Mouse (Mus musculus): ENCODE measurements around the gene 6330409D20Rik. TPM values are rescaled to one million over a fixed set of nuclear protein-coding genes. Genes with fewer than 3 reads are reported as not detected.

The 6330409D20Rik gene
- polyA plus RNA-seq, 1 experiment, result not detected

DNA sequence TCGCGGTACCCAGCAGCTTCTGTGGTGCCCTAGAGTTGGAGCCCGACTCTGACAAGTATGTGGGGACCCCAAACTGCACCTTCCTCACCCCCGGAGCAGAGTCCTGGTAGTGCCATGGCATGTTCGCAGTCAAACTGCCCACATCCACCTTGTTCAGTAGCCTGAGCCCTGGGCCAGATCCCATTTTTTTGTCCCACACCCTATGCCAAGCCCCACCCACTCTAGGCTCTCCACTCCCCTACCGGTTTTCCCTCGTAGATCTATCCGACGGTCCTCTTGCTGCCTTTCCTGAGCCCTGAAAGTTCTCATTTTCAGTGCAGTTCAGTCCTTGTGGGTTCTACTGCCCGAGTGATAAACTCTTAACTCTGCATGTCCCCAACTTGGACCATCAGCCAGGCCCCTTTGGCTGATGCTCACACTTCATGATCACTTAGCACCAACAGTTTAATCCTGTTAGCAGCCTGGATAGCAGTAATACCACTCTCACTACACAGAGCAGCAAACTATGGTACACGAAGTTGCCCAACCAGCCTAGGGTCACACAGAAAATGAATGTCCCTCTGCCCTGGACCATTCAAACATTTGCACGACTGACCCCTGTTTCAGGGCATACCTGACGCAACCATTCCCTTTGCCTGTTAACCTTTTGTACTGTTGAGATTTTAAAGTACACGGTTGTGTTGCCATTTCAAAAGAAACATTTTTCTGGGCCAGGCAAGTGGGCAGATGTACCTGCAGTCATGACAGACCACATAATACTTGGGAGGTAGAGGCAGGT, 39.7 kb downstream of the 6330409D20Rik start:
- Histone ChIP-seq H3K4me3 (ENCODE audit: low read depth, low read length) (no peak overlapping the region), H3K36me3 (ENCODE audit: control insufficient read depth, insufficient read depth, low read length) (peaks cover 13% of the 10 kb centered on the region), H3K27me3 (ENCODE audit: control insufficient read depth, insufficient read depth, low read length) (no peaks in the 10 kb centered on the region), H3K27ac (ENCODE audit: insufficient read depth, low read depth, low read length) (no peak overlapping the region), H3K4me1 (ENCODE audit: control insufficient read depth, insufficient read depth, insufficient read length, low read length) (peaks cover 15% of the 10 kb centered on the region; the same call in 1 of the 2 replicates)
- 89% methylated on average over 14 of the region's 14 CpGs for WGBS
- TF ChIP-seq CTCF (IDR thresholded peaks at IDR 0.05; ENCODE audit: extremely low read depth, insufficient read length, insufficient replicate concordance, low read depth, low read length), result no peak
- no peak for TF ChIP-seq POLR2A (IDR thresholded peaks at IDR 0.05; ENCODE audit: low read depth, low read length)

DNA sequence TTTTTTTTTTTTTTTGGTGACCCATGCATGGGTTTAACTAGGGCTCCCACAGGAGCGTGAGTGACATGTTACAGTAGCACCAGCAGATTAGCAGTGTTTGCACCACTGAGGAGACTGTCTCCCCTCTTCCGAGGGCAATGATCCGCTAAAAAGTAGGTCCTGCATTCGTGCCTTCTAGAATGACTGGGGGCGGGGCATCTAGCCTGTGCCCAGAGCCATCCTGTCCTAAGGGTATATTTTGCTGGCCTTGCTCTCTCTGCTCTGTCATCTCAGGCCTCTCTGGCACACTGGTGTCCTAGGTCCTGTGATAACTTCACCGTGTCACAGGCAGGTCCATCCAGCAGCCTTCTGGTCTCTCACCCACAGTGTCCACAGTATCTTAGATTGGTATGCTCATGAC, 41.1 kb downstream of the 6330409D20Rik start:
- Histone ChIP-seq H3K4me1 (ENCODE audit: control insufficient read depth, insufficient read depth, insufficient read length, low read length) (peaks cover 13% of the 10 kb centered on the region; the same call in 1 of the 2 replicates), H3K27ac (ENCODE audit: insufficient read depth, low read depth, low read length) (no peak overlapping the region), H3K36me3 (ENCODE audit: control insufficient read depth, insufficient read depth, low read length) (peaks cover 1% of the 10 kb centered on the region), H3K27me3 (ENCODE audit: control insufficient read depth, insufficient read depth, low read length) (no peaks in the 10 kb centered on the region), H3K4me3 (ENCODE audit: low read depth, low read length) (no peak overlapping the region)
- WGBS, result 87% methylated on average over 6 of the region's 6 CpGs
- TF ChIP-seq POLR2A (IDR thresholded peaks at IDR 0.05; ENCODE audit: low read depth, low read length) (no peak), CTCF (IDR thresholded peaks at IDR 0.05; ENCODE audit: extremely low read depth, insufficient read length, insufficient replicate concordance, low read depth, low read length) (no peak)

GRCm38 (mm10) chr2:32694691-32695090, 46.1 kb downstream of the 6330409D20Rik start:
- H3K27ac ChIP-seq (ENCODE audit: insufficient read depth, low read depth, low read length), result no peak overlapping the region
- H3K36me3 ChIP-seq (ENCODE audit: control insufficient read depth, insufficient read depth, low read length), result no peaks in the 10 kb centered on the region
- 79% methylated on average over 12 of the region's 12 CpGs for WGBS
- H3K4me1 ChIP-seq (ENCODE audit: control insufficient read depth, insufficient read depth, insufficient read length, low read length), result peaks cover 13% of the 10 kb centered on the region
- peak overlapping the region; percentile 54 for H3K4me3 ChIP-seq (ENCODE audit: low read depth, low read length)
- no peaks in the 10 kb centered on the region for H3K27me3 ChIP-seq (ENCODE audit: control insufficient read depth, insufficient read depth, low read length)
- TF ChIP-seq CTCF (IDR thresholded peaks at IDR 0.05; ENCODE audit: extremely low read depth, insufficient read length, insufficient replicate concordance, low read depth, low read length) (no peak), POLR2A (IDR thresholded peaks at IDR 0.05; ENCODE audit: low read depth, low read length) (no peak)

- Histone ChIP-seq H3K36me3 (ENCODE audit: control insufficient read depth, insufficient read depth, low read length) (no peaks in the 10 kb centered on the region), H3K4me3 (ENCODE audit: low read depth, low read length) (peak overlapping the region; percentile 68), H3K4me1 (ENCODE audit: control insufficient read depth, insufficient read depth, insufficient read length, low read length) (peaks cover 13% of the 10 kb centered on the region), H3K27me3 (ENCODE audit: control insufficient read depth, insufficient read depth, low read length) (no peaks in the 10 kb centered on the region), H3K27ac (ENCODE audit: insufficient read depth, low read depth, low read length) (peak overlapping the region; percentile 18; the same call in 1 of the 2 replicates)
- under 1% methylated on average over 51 of the region's 51 CpGs for WGBS
- TF ChIP-seq POLR2A (IDR thresholded peaks at IDR 0.05; ENCODE audit: low read depth, low read length), result peak; percentile 76
- TF ChIP-seq CTCF (IDR thresholded peaks at IDR 0.05; ENCODE audit: extremely low read depth, insufficient read length, insufficient replicate concordance, low read depth, low read length), result peak; percentile 90
Observed at GRCm38 (mm10) chr2:32693823-32694411, 46.9 kb downstream of the 6330409D20Rik start.

DNA sequence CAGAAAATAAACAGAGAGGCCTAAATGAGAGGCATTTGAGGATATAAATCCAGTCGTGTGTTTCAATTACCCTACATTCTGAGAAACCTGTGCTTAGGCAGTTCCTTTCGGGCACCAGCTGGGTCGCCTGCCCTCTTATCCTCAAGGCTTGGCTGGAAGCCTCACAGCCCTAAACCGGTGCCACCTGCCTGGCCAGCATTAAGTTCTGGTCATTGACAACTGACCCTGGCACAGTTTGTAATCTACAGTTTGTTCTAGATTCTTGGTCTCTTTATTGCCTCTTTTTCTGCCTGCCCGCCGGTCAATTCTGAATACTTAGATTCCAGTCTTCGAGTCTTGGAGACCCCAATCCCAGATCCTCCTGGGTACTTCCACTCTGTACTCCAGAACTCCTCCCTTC, 47.5 kb downstream of the 6330409D20Rik start:
- H3K36me3 ChIP-seq (ENCODE audit: control insufficient read depth, insufficient read depth, low read length), result no peaks in the 10 kb centered on the region
- H3K27me3 ChIP-seq (ENCODE audit: control insufficient read depth, insufficient read depth, low read length), result no peaks in the 10 kb centered on the region
- H3K27ac ChIP-seq (ENCODE audit: insufficient read depth, low read depth, low read length), result no peak overlapping the region
- TF ChIP-seq POLR2A (IDR thresholded peaks at IDR 0.05; ENCODE audit: low read depth, low read length), result no peak
- no peak for TF ChIP-seq CTCF (IDR thresholded peaks at IDR 0.05; ENCODE audit: extremely low read depth, insufficient read length, insufficient replicate concordance, low read depth, low read length)
- peak overlapping the region; percentile 68 for H3K4me3 ChIP-seq (ENCODE audit: low read depth, low read length)
- 4% methylated on average over 7 of the region's 7 CpGs for WGBS
- H3K4me1 ChIP-seq (ENCODE audit: control insufficient read depth, insufficient read depth, insufficient read length, low read length), result peaks cover 13% of the 10 kb centered on the region

GRCm38 (mm10) chr2:32692496-32692895, 48.3 kb downstream of the 6330409D20Rik start:
- 79% methylated on average over 14 of the region's 14 CpGs for WGBS
- Histone ChIP-seq H3K27me3 (ENCODE audit: control insufficient read depth, insufficient read depth, low read length) (no peaks in the 10 kb centered on the region), H3K4me3 (ENCODE audit: low read depth, low read length) (no peak overlapping the region), H3K4me1 (ENCODE audit: control insufficient read depth, insufficient read depth, insufficient read length, low read length) (peaks cover 13% of the 10 kb centered on the region), H3K36me3 (ENCODE audit: control insufficient read depth, insufficient read depth, low read length) (peaks cover 2% of the 10 kb centered on the region; the same call in 1 of the 2 replicates), H3K27ac (ENCODE audit: insufficient read depth, low read depth, low read length) (no peak overlapping the region)
- TF ChIP-seq POLR2A (IDR thresholded peaks at IDR 0.05; ENCODE audit: low read depth, low read length) (no peak), CTCF (IDR thresholded peaks at IDR 0.05; ENCODE audit: extremely low read depth, insufficient read length, insufficient replicate concordance, low read depth, low read length) (no peak)

- 76% methylated on average over 11 of the region's 11 CpGs for WGBS
- Histone ChIP-seq H3K27me3 (ENCODE audit: control insufficient read depth, insufficient read depth, low read length) (no peaks in the 10 kb centered on the region), H3K36me3 (ENCODE audit: control insufficient read depth, insufficient read depth, low read length) (peaks cover 5% of the 10 kb centered on the region; the same call in 1 of the 2 replicates), H3K4me1 (ENCODE audit: control insufficient read depth, insufficient read depth, insufficient read length, low read length) (peaks cover 13% of the 10 kb centered on the region), H3K27ac (ENCODE audit: insufficient read depth, low read depth, low read length) (no peak overlapping the region), H3K4me3 (ENCODE audit: low read depth, low read length) (no peak overlapping the region)
- TF ChIP-seq POLR2A (IDR thresholded peaks at IDR 0.05; ENCODE audit: low read depth, low read length), result no peak
- TF ChIP-seq CTCF (IDR thresholded peaks at IDR 0.05; ENCODE audit: extremely low read depth, insufficient read length, insufficient replicate concordance, low read depth, low read length), result no peak
Observed at GRCm38 (mm10) chr2:32691041-32691440, 49.8 kb downstream of the 6330409D20Rik start.
